Mouse (Mus musculus) kidney, postnatal 0 days (tissue): ENCODE measurements at regions not wholly inside any gene's neighbourhood (a gene's known extent, or its start where the extent isn't known, plus 50 kb on each side); places are given as distances from the start of the nearest gene placed in this dataset.

ENCODE experiments used
- ATAC-seq: fragments of 200-750 bp; cut with Nextera tagmentation; replicated peaks from 2 replicates; pipeline ENCODE4 v1.8.0; 2017; ENCODE audit warnings: low read depth, moderate number of reproducible peaks, moderate TSS enrichment, moderate library complexity; ENCODE audit not compliant: low FRiP score
- DNase-seq: peaks from one replicate; pipeline ENCODE4 v3.0.0-alpha.2; 2016; ENCODE audit warnings: low spot score
- H3K27ac ChIP-seq: fragments of 300-500 bp; sonication (generic); 2 replicates; pipeline ENCODE4 v1.5.1; 2014; ENCODE audit warnings: mild to moderate bottlenecking
- H3K27me3 ChIP-seq: fragments of 300-500 bp; sonication (generic); 2 replicates; pipeline ENCODE4 v1.6.1; 2014; ENCODE audit warnings: low read length, mixed read lengths; ENCODE audit not compliant: insufficient read depth
- H3K36me3 ChIP-seq: fragments of 300-500 bp; sonication (generic); 2 replicates; pipeline ENCODE4 v1.6.1; 2014; ENCODE audit warnings: low read length, mixed read lengths; ENCODE audit not compliant: insufficient read depth
- H3K4me1 ChIP-seq: fragments of 300-500 bp; sonication (generic); replicated peaks from 2 replicates; pipeline ENCODE4 v1.6.1; 2014; ENCODE audit warnings: antibody characterized with exemption, low read length, mixed read lengths; ENCODE audit not compliant: insufficient read depth
- H3K4me2 ChIP-seq: fragments of 300-500 bp; sonication (generic); 2 replicates; pipeline ENCODE4 v1.6.1; 2014; ENCODE audit warnings: mild to moderate bottlenecking, low read length, moderate library complexity, mixed read lengths
- H3K4me3 ChIP-seq: fragments of 300-500 bp; sonication (generic); replicated peaks from 2 replicates; pipeline ENCODE4 v1.5.1; 2014; ENCODE audit warnings: low read depth, low read length
- H3K9ac ChIP-seq: fragments of 300-500 bp; sonication (generic); 2 replicates; pipeline ENCODE4 v1.6.1; 2014; ENCODE audit warnings: low read depth, low read length
- H3K9me3 ChIP-seq: fragments of 300-500 bp; sonication (generic); replicated peaks from 2 replicates; pipeline ENCODE4 v1.6.1; 2016; ENCODE audit warnings: low read length, inconsistent platforms, mixed read lengths
- CTCF ChIP-seq: IDR thresholded peaks from 2 replicates; pipeline ENCODE4 v1.5.1; 2016; ENCODE audit warnings: antibody characterized with exemption, low read depth, mild to moderate bottlenecking, moderate library complexity
- WGBS: fragments of 180-500 bp; shearing (Covaris S2); extraction: QIAGEN DNeasy Blood & Tissue Kit; methylation state at CpG from one replicate; pipeline ENCODE4 v1.1.7; 2014; 5-methylcytosine and 5-hydroxymethylcytosine counted together

- Histone ChIP-seq H3K4me2 (no peak overlapping the region), H3K9me3 (no peaks in the 10 kb centered on the region), H3K4me3 (no peak overlapping the region), H3K27ac (no peak overlapping the region), H3K36me3 (no peaks in the 10 kb centered on the region), H3K4me1 (no peaks in the 10 kb centered on the region), H3K9ac (no peak overlapping the region), H3K27me3 (no peaks in the 10 kb centered on the region)
- TF ChIP-seq CTCF = no peak
- ATAC-seq (no peak), DNase-seq (no peak)
- 77% methylated on average over 2 of the region's 2 CpGs for WGBS
These were observed 82.0 kb upstream of the Snx19 start for GRCm38 (mm10) chr9:30344866-30345265.

GRCm38 (mm10) chr9:30353965-30354364 lies 72.9 kb upstream of the Snx19 start:
- no peak overlapping the region for H3K4me3 ChIP-seq
- 50% methylated on average over 4 of the region's 4 CpGs for WGBS
- ATAC-seq (no peak), DNase-seq (no peak)
- no peaks in the 10 kb centered on the region for H3K27me3 ChIP-seq
- no peak for TF ChIP-seq CTCF
- H3K4me2 ChIP-seq = no peak overlapping the region
- H3K4me1 ChIP-seq = no peaks in the 10 kb centered on the region
- H3K27ac ChIP-seq = no peak overlapping the region
- no peak overlapping the region for H3K9ac ChIP-seq
- H3K36me3 ChIP-seq = no peaks in the 10 kb centered on the region
- H3K9me3 ChIP-seq = no peaks in the 10 kb centered on the region

GRCm38 (mm10) chr9:30355642-30356041 lies 71.3 kb upstream of the Snx19 start:
- Histone ChIP-seq H3K27me3 (no peaks in the 10 kb centered on the region), H3K4me3 (no peak overlapping the region), H3K4me1 (no peaks in the 10 kb centered on the region), H3K9ac (no peak overlapping the region), H3K27ac (no peak overlapping the region), H3K9me3 (no peaks in the 10 kb centered on the region), H3K4me2 (no peak overlapping the region), H3K36me3 (no peaks in the 10 kb centered on the region)
- no peak for TF ChIP-seq CTCF
- DNase-seq (no peak), ATAC-seq (no peak)
- WGBS = 94% methylated on average over 2 of the region's 2 CpGs

- 47% methylated on average over 11 of the region's 11 CpGs for whole genome bisulfite sequencing
- Histone ChIP-seq H3K4me1 (no peaks in the 10 kb centered on the region), H3K4me3 (no peak overlapping the region), H3K36me3 (no peaks in the 10 kb centered on the region), H3K9ac (no peak overlapping the region), H3K9me3 (no peaks in the 10 kb centered on the region), H3K27me3 (no peaks in the 10 kb centered on the region), H3K4me2 (no peak overlapping the region), H3K27ac (no peak overlapping the region)
- TF ChIP-seq CTCF = no peak
- no peak for ATAC-seq
- DNase-seq = peak; percentile 4
These were observed 57.1 kb upstream of the Snx19 start for GRCm38 (mm10) chr9:30369554-30370440.

- no peak for TF ChIP-seq CTCF
- no peaks in the 10 kb centered on the region for H3K4me1 ChIP-seq
- WGBS = 68% methylated on average over 2 of the region's 2 CpGs
These were observed 56.1 kb upstream of the Snx19 start for GRCm38 (mm10) chr9:30370789-30371188.

GRCm38 (mm10) chr9:30376908-30377307 lies 50.0 kb upstream of the Snx19 start:
- Histone ChIP-seq H3K4me2 (no peak overlapping the region), H3K27me3 (no peaks in the 10 kb centered on the region), H3K9ac (no peak overlapping the region), H3K4me1 (no peaks in the 10 kb centered on the region), H3K27ac (no peak overlapping the region), H3K4me3 (no peak overlapping the region), H3K36me3 (no peaks in the 10 kb centered on the region), H3K9me3 (no peaks in the 10 kb centered on the region)
- WGBS = 78% methylated on average over 3 of the region's 3 CpGs
- DNase-seq (no peak), ATAC-seq (no peak)
- no peak for TF ChIP-seq CTCF

More at GRCm38 (mm10) chr9:30370789-30371188, 56.1 kb upstream of the Snx19 start:
- H3K9ac ChIP-seq = no peak overlapping the region
- H3K27ac ChIP-seq = no peak overlapping the region
- no peak overlapping the region for H3K4me2 ChIP-seq
- no peak for DNase-seq
- H3K27me3 ChIP-seq = no peaks in the 10 kb centered on the region
- no peaks in the 10 kb centered on the region for H3K36me3 ChIP-seq
- H3K4me3 ChIP-seq = no peak overlapping the region
- ATAC-seq = no peak
- H3K9me3 ChIP-seq = no peaks in the 10 kb centered on the region
